Mouse (Mus musculus) liver, embryonic 11.5 days (tissue): ENCODE results near the gene Gm11034. TPM values are rescaled to one million over a fixed set of nuclear protein-coding genes. Genes with fewer than 3 reads are reported as not detected.

Experiments
- ATAC-seq: fragments of 200-750 bp; cut with Nextera tagmentation; replicated peaks from 2 replicates; pipeline ENCODE4 v1.8.0; 2017; ENCODE audit warnings: moderate number of reproducible peaks, mild to moderate bottlenecking, moderate TSS enrichment, moderate library complexity; ENCODE audit not compliant: low FRiP score
- DNase-seq: peaks from one replicate; pipeline ENCODE4 v3.0.0-alpha.2; 2017; ENCODE audit warnings: low spot score
- H3K27ac ChIP-seq: fragments of 300-500 bp; sonication (generic); 2 replicates; pipeline ENCODE4 v1.5.1; 2014; ENCODE audit warnings: mild to moderate bottlenecking, low read depth, low read length, control low read depth
- H3K27me3 ChIP-seq: fragments of 300-500 bp; sonication (generic); replicated peaks from 2 replicates; pipeline ENCODE4 v1.6.1; 2014; ENCODE audit warnings: low read length, mixed read lengths; ENCODE audit not compliant: control insufficient read depth, insufficient read depth
- H3K36me3 ChIP-seq: fragments of 300-500 bp; sonication (generic); 2 replicates; pipeline ENCODE4 v1.6.1; 2014; ENCODE audit warnings: mild to moderate bottlenecking, low read length, moderate library complexity, mixed read lengths; ENCODE audit not compliant: control insufficient read depth, insufficient read depth
- H3K4me1 ChIP-seq: fragments of 300-500 bp; sonication (generic); replicated peaks from 2 replicates; pipeline ENCODE4 v1.6.1; 2014; ENCODE audit warnings: low read length, mixed read lengths; ENCODE audit not compliant: control insufficient read depth, insufficient read depth
- H3K4me2 ChIP-seq: fragments of 300-500 bp; sonication (generic); 2 replicates; pipeline ENCODE4 v1.6.1; 2014; ENCODE audit warnings: mild to moderate bottlenecking, control low read depth, moderate library complexity
- H3K4me3 ChIP-seq: fragments of 300-500 bp; sonication (generic); 2 replicates; pipeline ENCODE4 v1.5.1; 2014; ENCODE audit warnings: low read depth, low read length, control low read depth
- H3K9ac ChIP-seq: fragments of 300-500 bp; sonication (generic); 2 replicates; pipeline ENCODE4 v1.6.1; 2014; ENCODE audit warnings: low read depth, low read length, control low read depth
- H3K9me3 ChIP-seq: fragments of 300-500 bp; sonication (generic); 2 replicates; pipeline ENCODE4 v1.6.1; 2016; ENCODE audit warnings: low read length, inconsistent platforms, mixed read lengths; ENCODE audit not compliant: control insufficient read depth
- WGBS: fragments of 180-500 bp; shearing (Covaris S2); extraction: QIAGEN DNeasy Blood & Tissue Kit; methylation state at CpG from one replicate; pipeline ENCODE4 v1.1.7; 2014; 5-methylcytosine and 5-hydroxymethylcytosine counted together
- polyA plus RNA-seq: library from polyadenylated mRNA; unstranded; fragments of >200 nt; fragmentation: Nextera tagmentation; extraction: Ambion mirVana; gene quantifications from 2 replicates; pipeline ENCODE4 v1.2.1, GENCODE M21; 2014

Gm11034 gene
- polyA plus RNA-seq, 1 experiment from 2014 or later, result not detected

DNA sequence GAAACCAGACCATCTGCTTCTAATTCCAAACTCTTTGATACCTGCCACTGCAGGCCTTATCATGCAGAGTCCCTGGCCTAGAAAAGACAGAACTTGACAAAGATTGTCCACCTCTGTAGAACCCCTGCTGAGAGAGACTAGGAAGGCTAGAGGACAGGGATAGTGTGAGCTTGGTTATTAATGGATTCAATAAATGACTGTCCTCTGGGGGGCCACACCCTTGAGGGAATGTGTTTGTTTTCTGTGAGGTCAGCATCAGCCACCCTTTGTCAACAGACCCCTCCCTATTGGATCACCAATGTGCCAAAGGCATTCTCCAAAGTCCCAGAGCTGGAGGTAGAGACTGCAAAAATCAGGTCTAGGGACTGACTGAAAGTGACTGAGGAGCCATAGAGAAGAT lies 21.4 kb downstream of the Gm11034 start:
- H3K36me3 ChIP-seq, result no peaks in the 10 kb centered on the region
- no peak for ATAC-seq
- no peak overlapping the region for H3K27ac ChIP-seq
- H3K4me3 ChIP-seq, result no peak overlapping the region
- H3K4me1 ChIP-seq, result no peaks in the 10 kb centered on the region
- no peak overlapping the region for H3K4me2 ChIP-seq
- no peaks in the 10 kb centered on the region for H3K27me3 ChIP-seq
- H3K9ac ChIP-seq, result no peak overlapping the region
- no peak for DNase-seq
- no peaks in the 10 kb centered on the region for H3K9me3 ChIP-seq

DNA sequence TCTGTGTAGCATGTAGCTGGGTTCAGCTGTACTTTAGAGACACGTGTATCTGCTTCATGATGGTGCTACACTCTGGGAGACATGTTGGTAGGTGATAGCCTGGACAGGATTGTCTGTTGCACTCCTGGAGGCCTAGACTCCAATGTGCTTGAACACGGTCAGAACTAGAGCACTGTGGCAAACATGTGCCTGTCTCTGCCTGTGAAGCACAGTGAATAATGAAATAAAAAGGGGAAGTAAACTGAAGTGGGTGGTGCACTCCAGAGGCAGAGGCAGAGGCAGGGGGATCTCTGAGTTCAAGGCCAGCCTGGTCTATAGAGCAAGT lies 23.3 kb downstream of the Gm11034 start:
- H3K9me3 ChIP-seq, result no peaks in the 10 kb centered on the region
- ATAC-seq, result no peak
- no peak overlapping the region for H3K27ac ChIP-seq

DNA sequence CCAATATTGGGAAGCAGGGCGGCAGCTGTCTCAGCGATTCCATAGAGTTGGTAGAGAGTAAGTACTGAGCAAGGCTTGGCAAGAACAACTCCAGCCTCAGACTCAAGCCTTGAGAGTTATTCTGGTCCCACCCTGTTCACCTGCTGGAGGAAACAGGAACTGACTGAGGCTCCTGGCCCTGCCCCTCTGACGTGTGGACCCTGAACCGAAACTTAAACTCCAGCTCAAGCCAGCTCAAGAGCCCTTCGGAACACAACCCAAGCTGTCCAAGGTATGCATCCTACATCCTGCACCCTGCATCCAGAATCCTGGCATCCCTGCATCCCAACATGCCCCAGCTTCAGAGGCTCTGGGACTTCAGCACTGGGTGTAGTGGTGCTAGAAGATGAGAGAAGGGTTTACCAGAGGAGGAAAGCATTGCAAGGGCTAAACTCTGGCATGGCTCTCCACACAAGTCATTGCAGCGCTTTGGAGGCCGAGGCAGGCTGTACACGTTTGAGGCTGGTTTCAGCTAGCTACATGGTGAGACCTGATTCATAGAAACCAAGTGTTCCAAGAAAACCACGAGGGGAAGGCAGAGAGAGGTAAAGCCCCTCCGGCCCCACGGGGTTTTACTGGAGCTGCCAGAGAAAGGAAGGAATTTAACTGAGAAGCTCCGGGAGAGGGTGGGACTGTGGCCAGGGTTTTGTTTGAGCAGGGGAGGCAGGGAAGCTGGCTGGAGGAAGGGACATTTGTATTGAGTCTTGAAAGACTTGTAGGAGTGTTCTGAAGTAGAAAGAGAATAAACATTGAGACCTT lies 23.8 kb downstream of the Gm11034 start, which contains the start of gene Hsh2d:
Gene Hsh2d, plus strand, starts transcription at position 222 of the 798 bp plus-strand sequence.
- 66% methylated on average over 12 of the region's 12 CpGs for WGBS
- ATAC-seq (no peak), DNase-seq (no peak)
- Histone ChIP-seq H3K9ac (no peak within 1 kb of the TSS), H3K4me2 (0 out of 2 replicates have a peak within 1 kb of the TSS, but pooled peaks have one; percentile 12), H3K27ac (no peak within 1 kb of the TSS), H3K9me3 (no peaks in the 10 kb centered on the region), H3K4me1 (no peaks in the 10 kb centered on the region), H3K27me3 (no peaks in the 10 kb centered on the region), H3K36me3 (no peaks in the 10 kb centered on the region), H3K4me3 (no peak within 1 kb of the TSS)

More for the DNA sequence above, 23.3 kb downstream of the Gm11034 start:
- H3K4me2 ChIP-seq, result no peak overlapping the region
- no peak for DNase-seq
- H3K4me3 ChIP-seq, result no peak overlapping the region
- H3K36me3 ChIP-seq, result no peaks in the 10 kb centered on the region
- H3K27me3 ChIP-seq, result no peaks in the 10 kb centered on the region
- no peak overlapping the region for H3K9ac ChIP-seq
- no peaks in the 10 kb centered on the region for H3K4me1 ChIP-seq
- 75% methylated on average over 2 of the region's 2 CpGs for WGBS

DNA sequence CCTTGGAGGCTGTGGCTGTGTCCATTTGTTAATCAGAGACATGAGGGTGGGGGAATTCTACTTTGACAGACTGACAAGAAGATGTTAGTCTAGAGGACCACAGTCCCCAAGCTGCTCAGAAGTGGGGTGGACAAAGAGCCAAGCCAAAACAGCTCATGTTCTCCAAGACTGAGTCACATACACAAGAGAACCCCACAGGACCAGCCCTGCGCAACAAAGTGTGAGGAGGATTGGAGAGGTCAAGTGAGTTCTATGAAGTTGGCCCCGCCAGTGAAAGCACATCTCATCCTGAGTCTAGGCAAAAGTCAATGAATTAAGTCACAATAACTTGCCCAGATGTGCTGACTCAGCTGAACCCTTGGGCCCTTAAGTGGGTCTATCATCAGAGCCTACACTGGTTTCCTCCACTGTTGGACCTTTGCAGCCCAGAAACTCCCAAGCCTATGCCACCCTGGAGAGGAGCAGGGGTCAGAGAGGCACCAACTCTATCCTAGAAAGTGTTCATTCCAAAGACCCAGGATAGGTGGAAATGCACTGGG lies 25.6 kb downstream of the Gm11034 start:
- Histone ChIP-seq H3K27ac (no peak overlapping the region), H3K4me1 (no peaks in the 10 kb centered on the region), H3K36me3 (no peaks in the 10 kb centered on the region), H3K9ac (no peak overlapping the region), H3K4me3 (no peak overlapping the region), H3K4me2 (no peak overlapping the region), H3K9me3 (no peaks in the 10 kb centered on the region), H3K27me3 (no peaks in the 10 kb centered on the region)
- DNase-seq, result no peak
- 86% methylated on average over 2 of the region's 2 CpGs for WGBS
- ATAC-seq, result no peak

DNA sequence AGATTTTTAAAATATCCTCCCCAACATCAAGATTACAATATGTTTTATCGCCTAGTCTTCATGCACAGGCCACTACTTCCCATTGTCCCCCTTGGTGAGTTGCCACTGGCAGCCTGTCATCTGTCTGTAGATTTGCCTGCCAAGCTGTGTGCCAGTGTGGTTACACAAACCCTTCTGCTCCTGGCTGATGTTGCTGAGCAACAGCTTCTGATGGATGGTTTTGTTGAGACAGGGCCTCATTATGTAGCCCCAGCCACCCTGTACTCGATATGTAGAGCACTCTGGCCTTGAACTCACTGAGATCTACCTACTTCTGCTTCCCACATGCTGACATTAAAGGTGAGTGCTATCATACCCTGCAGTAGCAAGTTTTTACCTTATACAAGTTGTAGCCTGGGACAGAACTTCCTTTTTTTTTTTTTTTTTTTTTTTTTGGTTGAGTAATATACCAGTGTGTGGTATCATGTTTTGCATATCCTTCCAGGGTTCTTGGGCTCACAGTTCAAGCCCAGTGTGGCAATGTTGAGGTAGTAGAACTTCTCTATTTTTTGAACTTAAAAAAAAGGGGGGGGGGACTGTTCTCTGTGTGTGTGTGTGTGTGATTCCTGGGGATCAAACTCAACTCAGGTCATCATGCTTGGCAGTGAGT lies 29.8 kb downstream of the Gm11034 start:
- WGBS, result 76% methylated on average over 2 of the region's 2 CpGs
- Histone ChIP-seq H3K9ac (no peak overlapping the region), H3K9me3 (no peaks in the 10 kb centered on the region), H3K27me3 (no peaks in the 10 kb centered on the region), H3K27ac (no peak overlapping the region), H3K4me2 (no peak overlapping the region), H3K4me3 (no peak overlapping the region), H3K4me1 (no peaks in the 10 kb centered on the region), H3K36me3 (peaks cover 14% of the 10 kb centered on the region)
- ATAC-seq, result no peak
- no peak for DNase-seq

DNA sequence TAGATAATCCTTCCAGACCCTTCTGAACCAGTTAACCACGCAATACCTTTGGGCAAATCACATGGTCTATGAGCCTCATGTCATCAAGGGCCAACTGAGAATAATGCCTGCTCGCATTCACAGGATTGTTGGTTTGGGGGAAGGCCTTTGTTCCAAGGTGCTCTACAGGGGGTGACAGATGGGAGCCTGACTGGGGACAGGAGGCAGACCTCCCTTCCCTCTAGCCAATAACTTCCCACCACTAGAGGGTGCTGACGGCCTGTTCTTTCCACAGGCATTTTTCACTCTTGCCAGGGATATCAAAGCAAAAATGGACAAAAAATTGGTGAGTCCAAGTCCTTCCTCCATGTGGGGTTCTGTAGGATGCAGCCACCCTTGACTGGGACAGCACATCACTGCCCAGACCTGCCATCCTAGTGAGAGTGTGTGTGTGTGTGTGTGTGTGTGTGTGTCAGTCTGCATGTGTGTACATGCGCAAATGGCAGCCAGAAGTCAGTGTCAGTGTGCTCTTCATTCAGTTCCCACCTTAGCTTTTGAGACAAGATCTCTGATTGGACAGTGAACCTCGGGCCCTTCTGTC lies 36.0 kb downstream of the Gm11034 start:
- Histone ChIP-seq H3K9ac (no peak overlapping the region), H3K27me3 (no peaks in the 10 kb centered on the region), H3K9me3 (no peaks in the 10 kb centered on the region), H3K36me3 (peaks cover 42% of the 10 kb centered on the region), H3K27ac (no peak overlapping the region), H3K4me1 (no peaks in the 10 kb centered on the region), H3K4me3 (no peak overlapping the region), H3K4me2 (no peak overlapping the region)
- 63% methylated on average over 5 of the region's 5 CpGs for WGBS
- DNase-seq, result peak; percentile 48
- ATAC-seq, result peak; percentile 42

DNA sequence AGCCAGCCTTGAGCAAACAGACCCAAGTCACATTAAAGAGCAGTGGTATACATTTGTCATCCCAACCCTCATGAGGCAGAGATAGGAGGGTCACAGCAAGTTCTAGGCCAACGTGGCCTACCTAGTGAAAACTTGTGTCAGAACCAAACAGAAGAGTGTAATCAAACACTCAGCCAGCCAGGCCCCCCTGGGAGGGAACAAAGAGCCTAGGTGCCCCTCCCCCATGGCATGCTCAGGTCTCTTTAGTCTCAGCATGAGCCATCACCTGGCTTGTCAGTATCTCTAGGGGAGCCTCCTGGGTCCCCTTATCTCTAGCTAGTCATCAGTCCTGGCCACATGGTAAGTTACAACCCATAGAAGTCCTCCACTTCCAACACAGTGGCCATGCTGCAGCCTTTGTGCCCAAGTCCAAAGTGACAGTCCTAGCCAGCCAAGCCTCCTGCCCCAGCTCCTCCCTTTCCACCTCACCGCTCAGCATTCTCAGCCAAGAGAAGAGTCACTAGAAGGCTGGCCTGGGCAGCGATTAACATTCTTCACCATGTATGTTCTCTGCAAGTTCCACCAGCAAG lies 43.7 kb downstream of the Gm11034 start:
- no peak overlapping the region for H3K9ac ChIP-seq

DNA sequence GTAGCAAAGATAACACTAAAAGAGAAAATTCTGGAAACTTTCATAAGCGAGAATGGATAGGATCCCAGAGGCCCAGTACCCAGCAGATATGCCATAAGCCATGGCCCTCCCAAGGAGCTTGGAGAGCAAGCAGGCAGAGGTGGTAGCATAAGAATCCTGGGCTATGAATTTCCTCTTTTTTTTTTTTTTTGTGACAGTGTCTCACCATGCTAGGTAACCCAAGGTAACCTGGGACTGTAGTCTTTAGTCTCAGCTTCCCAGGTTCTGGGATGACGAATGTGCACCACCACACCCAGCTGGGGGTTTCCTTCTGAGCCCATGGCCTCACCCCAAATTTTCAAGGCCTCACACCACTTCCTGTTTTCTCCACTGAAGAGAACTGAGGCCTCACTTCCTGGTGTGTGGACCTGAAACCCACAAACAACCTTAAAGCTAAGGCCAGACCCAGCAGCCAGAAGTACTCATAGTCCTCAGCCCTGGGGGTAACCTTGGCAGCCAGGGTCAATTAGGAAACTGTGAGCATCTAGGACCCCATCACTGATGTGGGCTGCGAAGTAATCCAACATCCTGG lies 44.3 kb downstream of the Gm11034 start:
- no peak; the same call in 1 of the 2 replicates for ATAC-seq
- 78% methylated on average over 3 of the region's 3 CpGs for WGBS

More for the DNA sequence above, 43.7 kb downstream of the Gm11034 start:
- no peak overlapping the region for H3K27ac ChIP-seq
- DNase-seq, result no peak
- no peak overlapping the region for H3K4me3 ChIP-seq
- H3K4me1 ChIP-seq, result 0 out of 2 replicates have a peak, but pooled peaks cover 2% of the 10 kb centered on the region
- peaks cover 47% of the 10 kb centered on the region for H3K36me3 ChIP-seq
- no peaks in the 10 kb centered on the region for H3K27me3 ChIP-seq
- no peak overlapping the region for H3K4me2 ChIP-seq
- no peaks in the 10 kb centered on the region for H3K9me3 ChIP-seq
- 74% methylated on average over 3 of the region's 3 CpGs for WGBS
- ATAC-seq, result 0 out of 2 replicates have a peak, but pooled peaks have one; percentile 35

More for the DNA sequence above, 44.3 kb downstream of the Gm11034 start:
- H3K4me3 ChIP-seq, result no peak overlapping the region
- H3K27ac ChIP-seq, result no peak overlapping the region
- H3K36me3 ChIP-seq, result peaks cover 41% of the 10 kb centered on the region
- H3K9ac ChIP-seq, result no peak overlapping the region
- H3K9me3 ChIP-seq, result no peaks in the 10 kb centered on the region
- H3K4me1 ChIP-seq, result 0 out of 2 replicates have a peak, but pooled peaks cover 2% of the 10 kb centered on the region
- H3K27me3 ChIP-seq, result no peaks in the 10 kb centered on the region
- H3K4me2 ChIP-seq, result no peak overlapping the region
- DNase-seq, result no peak
